Mouse (Mus musculus): ENCODE data around the gene Mpp6. TPM values are rescaled to one million over a fixed set of nuclear protein-coding genes. Genes with fewer than 3 reads are reported as not detected.
A peak's percentile ranks its signal among the peaks of the same experiment; 100 is the strongest.

The Mpp6 gene
- total RNA-seq, 2 experiments from 2014 or later = 93.0 to 96.0 TPM

- no peak for DNase-seq (ENCODE audit: low spot score in 2 of 2)
Measured at GRCm38 (mm10) chr6:50146158-50146557, 36.1 kb downstream of the Mpp6 start.

DNA sequence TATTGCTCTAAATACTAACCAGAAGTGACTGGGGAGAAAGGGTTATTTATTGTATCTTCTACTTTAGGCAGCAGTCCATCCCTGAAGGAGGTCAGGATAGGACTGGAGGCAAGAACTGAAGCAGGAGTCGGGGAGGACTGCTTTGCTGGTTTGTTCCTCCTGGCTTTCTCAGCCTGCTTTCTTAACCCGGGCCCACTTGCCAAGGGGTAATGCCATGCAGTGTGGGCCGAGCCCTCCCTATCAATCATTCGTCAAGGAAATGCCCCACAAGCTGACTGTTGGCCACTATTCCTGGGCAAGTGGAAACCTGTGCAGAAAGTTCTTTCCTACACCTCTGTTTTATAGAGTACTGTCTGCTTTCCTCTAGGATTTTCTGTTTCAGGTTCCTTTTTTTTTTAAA lies 39.3 kb downstream of the Mpp6 start:
- no peak for DNase-seq (ENCODE audit: low spot score in 2 of 2)

DNA sequence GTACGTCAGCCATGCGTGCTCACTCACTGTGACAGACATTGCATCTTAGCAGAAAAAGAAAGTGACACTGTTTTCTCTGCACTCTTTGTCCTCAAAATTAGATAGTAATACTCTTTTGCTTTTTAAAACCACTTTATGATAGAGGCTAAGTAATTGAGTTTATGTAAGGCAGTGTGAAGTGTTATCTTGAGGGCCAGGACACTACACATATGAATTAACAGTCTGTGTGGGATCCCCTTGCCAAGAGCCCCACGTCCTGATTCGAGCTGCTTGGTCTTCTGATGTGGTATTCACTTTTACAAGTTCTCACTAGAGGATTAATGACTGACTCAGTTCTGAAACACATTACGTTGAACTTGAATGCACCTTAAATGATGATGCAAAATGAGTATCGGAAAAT lies 49.8 kb downstream of the Mpp6 start:
- DNase-seq (ENCODE audit: low spot score in 2 of 2) = no peak

DNA sequence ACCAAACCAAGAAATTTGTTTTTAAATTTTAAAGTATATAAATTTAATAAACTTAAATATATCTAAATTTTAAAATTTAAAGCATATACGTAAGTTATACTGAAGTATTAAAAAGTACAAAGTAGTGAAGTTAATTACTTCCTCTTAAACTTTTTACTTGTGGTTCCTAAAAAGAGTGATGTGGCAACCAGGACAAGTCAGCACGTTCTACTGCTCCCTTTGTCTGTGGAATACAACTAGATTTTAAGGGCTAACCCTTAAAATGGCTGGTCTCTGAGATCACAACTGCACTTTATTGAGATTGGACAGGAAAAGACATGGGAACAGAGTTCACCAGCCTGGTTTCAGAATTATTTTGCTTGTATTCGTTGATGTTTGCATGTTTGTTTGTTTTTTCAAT lies 53.0 kb downstream of the Mpp6 start:
- no peak for DNase-seq (ENCODE audit: low spot score in 2 of 2)

GRCm38 (mm10) chr6:50168821-50169220 lies 58.8 kb downstream of the Mpp6 start:
- DNase-seq (ENCODE audit: low spot score in 2 of 2) = no peak

DNA sequence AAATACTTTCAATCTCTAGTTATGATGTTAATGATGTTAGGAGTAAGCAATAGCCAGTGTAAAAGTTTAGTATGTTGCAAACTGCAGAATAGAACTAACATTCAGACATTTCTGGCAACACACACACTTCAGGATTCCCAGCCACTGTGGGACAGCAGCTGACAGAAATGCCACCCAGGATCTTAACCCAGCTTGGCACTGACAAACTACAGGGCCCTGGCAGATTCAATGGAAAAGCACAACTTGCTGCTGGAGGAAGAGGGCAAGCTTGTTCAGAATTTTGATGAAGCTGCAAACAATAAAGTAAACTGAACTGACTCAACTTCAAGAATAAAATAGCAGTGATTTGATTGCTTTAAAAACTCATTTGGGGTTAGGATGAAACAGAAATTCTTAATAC lies 59.7 kb downstream of the Mpp6 start:
- DNase-seq (ENCODE audit: low spot score in 2 of 2) = peak in 1 of 2 experiments; percentile 17

GRCm38 (mm10) chr6:50175736-50176135 lies 65.7 kb downstream of the Mpp6 start:
- DNase-seq (ENCODE audit: low spot score in 2 of 2) = no peak

- peak in 1 of 2 experiments; percentile 24 for DNase-seq (ENCODE audit: low spot score in 2 of 2)
Measured at GRCm38 (mm10) chr6:50180189-50180588, 70.1 kb downstream of the Mpp6 start.

- no peak for DNase-seq (ENCODE audit: low spot score in 2 of 2)
Measured at GRCm38 (mm10) chr6:50187955-50188354, 77.9 kb downstream of the Mpp6 start.

- no peak for DNase-seq (ENCODE audit: low spot score in 2 of 2)
Measured at GRCm38 (mm10) chr6:50189376-50189775, 79.3 kb downstream of the Mpp6 start.

GRCm38 (mm10) chr6:50191605-50192004 lies 81.6 kb downstream of the Mpp6 start:
- DNase-seq (ENCODE audit: low spot score in 2 of 2) = no peak

DNA sequence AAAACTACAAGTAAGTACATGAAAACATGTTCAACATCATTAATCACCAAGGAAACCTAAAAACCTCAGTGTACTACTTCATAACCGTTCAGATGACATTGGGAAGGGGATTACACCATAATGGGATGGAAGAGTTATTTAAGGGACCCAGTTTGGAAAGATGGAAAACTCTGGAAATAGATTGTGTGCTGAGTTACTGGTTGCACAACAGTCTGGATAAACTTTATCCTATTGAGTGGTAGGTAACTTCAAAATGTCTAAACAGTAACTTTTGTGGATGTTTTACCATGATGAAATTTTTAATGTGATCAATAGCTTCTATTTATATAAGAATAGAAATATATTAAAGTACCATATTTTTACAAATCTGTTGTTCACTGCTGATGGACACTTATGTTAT lies 82.1 kb downstream of the Mpp6 start:
- no peak for DNase-seq (ENCODE audit: low spot score in 2 of 2)

DNA sequence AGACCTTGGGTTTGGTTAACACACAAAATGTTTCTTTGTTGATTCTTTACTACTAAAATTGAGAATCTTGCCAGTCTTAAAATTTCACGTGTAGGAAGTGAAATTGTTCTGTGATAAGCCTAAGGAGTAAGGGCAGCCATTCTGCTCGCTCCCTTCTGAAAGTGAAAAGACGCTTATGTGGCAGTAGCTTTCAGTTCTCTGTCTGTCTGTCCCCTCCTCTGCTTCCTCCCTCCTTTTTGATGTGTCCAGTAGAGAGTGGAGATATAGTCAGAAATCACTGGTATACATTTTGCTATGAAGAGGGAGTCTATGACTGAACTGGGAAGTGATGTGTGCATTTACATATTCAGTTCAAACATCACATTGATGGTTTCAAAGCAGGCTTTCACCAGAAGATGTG lies 82.8 kb downstream of the Mpp6 start:
- DNase-seq (ENCODE audit: low spot score in 2 of 2) = no peak

DNA sequence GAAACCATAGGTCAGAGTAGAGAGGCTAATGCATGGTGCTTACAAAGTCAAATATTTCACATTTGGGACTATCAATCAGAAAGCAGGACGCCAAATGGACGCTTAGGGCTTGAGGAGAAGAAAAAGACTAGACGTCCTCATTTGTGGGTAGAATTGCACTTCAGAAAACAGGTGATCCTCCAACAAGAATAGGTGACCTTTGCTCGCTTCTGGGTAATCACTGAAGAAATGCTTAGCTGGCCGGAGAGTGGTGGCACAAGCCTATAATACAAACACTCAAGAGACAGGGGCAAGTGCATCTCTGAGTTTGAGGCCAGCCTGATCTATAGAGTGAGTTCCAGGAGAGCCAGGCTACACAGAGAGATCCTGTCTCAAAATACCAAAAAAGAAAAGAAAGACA lies 83.8 kb downstream of the Mpp6 start:
- DNase-seq (ENCODE audit: low spot score in 2 of 2) = no peak

- DNase-seq (ENCODE audit: low spot score in 2 of 2) = no peak
Measured at GRCm38 (mm10) chr6:50204356-50204755, 94.3 kb downstream of the Mpp6 start.

DNA sequence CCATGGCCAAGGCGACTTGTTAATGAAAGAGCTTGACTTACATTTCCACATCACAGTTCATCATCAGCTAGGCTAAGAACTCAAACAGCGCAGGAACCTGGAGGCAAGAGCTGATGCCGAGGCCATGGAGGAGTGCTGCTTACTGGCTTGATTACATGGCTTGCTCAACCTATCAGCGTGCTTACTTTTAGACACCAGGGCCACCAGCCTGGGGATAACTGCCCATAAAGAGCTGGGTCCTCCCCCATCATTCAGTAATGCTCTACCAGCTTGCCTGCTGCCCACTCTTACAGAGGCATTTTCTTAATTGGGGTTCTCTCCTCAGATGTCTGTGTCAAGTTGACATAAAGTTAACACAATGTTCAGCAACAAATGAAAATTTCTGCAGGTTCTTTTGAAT lies 95.1 kb downstream of the Mpp6 start:
- DNase-seq (ENCODE audit: low spot score in 2 of 2) = no peak

- DNase-seq (ENCODE audit: low spot score in 2 of 2) = no peak
Measured at GRCm38 (mm10) chr6:50214711-50215372, 104.8 kb downstream of the Mpp6 start.

GRCm38 (mm10) chr6:50215373-50215745 lies 105.3 kb downstream of the Mpp6 start:
- no peak for DNase-seq (ENCODE audit: low spot score in 2 of 2)

DNA sequence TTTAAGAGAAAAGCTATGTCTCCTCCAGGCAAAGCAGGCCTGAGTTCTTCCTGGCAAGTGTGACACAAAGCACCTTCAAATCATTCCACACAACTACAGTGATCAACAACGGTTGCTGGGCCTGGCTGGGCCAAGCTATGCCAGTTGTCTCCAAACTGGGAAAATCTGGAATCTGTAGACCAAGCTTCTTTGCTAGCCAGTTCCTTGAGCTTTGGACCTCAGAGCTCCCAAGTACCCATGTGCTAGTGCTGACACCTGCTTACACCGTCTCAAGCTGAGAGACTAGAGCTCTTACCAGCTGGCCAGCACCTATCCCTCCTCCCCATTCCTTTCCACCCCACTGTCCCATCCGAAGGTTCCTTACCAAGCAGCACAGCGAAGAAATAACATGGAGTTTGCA lies 105.9 kb downstream of the Mpp6 start:
- DNase-seq (ENCODE audit: low spot score in 2 of 2) = no peak

DNA sequence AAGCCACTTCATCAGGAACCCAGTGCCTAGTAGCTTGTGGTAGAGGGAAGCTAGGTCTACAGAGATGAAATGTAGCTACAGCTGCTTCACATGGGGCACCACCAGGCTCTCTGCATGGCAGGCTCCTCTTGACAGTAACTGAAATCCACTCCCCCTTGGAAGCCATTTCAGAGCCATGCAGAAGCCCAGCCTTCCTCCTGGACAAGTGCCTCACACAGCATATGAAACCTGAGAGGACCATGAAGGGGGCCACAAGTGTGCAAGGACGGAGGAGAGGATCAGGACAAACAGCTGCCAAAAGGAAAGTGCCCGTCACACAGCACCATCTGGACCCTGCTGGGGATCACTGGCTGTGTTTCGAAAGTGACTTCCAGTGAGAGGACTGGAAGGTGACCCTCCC lies 108.6 kb downstream of the Mpp6 start:
- no peak for DNase-seq (ENCODE audit: low spot score in 2 of 2)

- no peak for DNase-seq (ENCODE audit: low spot score in 2 of 2)
Measured at GRCm38 (mm10) chr6:50219066-50219465, 109.0 kb downstream of the Mpp6 start.

DNA sequence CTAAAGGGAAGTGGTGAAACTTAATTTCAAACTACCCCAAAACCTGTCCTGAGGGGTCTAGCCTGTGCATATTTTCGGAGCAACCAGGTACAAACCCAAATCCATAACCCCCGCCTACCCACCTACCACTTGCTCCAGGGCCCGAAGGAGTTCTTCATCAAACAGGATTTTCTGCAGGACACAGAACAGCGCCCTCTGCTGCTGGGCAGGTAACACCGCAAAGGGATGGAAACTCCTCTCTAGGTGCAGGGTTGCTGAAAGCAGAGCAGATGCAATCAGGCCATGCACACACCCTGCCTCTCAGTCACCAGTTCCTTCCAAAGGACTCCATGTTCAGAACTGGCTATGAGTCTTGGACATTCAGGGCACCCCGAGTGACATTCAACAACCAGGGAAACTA lies 110.8 kb downstream of the Mpp6 start:
- no peak for DNase-seq (ENCODE audit: low spot score in 2 of 2)

DNA sequence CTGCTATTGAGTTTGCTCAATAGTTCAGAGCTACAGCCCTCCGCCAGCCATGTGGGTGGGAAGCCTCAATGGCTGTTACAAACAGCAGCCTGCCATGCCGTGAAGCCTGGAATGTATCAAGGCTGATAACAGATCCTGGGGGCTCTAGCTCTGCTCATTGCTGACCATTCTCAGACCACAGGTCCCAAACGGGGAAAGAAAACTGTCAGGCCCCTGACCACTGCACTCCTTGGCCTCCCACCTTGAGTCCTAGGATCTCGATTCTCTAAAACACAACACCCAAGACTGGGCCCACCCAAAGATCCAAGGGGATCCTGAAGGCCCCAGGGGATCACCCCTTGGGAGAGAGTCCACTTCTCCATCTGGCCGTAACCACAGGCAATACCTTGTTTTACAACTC lies 112.3 kb downstream of the Mpp6 start:
- DNase-seq (ENCODE audit: low spot score in 2 of 2) = no peak

DNA sequence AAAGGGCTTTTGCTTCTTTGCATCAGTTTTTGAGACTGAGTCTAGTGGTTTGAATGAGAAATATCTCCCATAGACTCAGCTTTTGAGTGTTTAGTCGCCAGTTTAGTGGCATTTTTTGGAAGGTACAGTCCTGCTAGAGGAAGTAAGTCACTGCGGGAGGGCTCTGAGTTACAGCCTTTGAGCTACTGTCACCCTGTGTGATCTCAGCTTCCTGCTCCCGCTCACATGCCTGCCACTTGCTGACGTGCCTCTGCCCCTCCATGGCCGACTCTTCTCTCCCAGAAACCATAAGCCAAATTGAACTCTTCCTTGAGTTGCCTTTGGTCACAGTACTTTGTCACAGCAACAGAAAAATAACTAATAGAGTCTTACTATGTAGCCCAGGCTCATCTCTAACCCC lies 112.9 kb downstream of the Mpp6 start:
- DNase-seq (ENCODE audit: low spot score in 2 of 2) = no peak
